Mouse (Mus musculus) gastrocnemius, postnatal 25 days (tissue): ENCODE measurements around the gene Flii. TPM values are rescaled to one million over a fixed set of nuclear protein-coding genes. Genes with fewer than 3 reads are reported as not detected.

Experiments used
- microRNA-seq, 2 experiments: library from miRNA; unstranded; fragments of <30 nt; microRNA quantifications; one replicate each; pipeline ENCODE4 v1.2.0; 2021; ENCODE audit warnings: borderline replicate concordance in 2 of 2
- total RNA-seq, 2 experiments: library from RNA; stranded (reverse); gene quantifications; 1 replicate in 1 of 2; 2 replicates in 1 of 2; pipeline ENCODE4 v1.2.3; 2021

Flii gene
- total RNA-seq, 2 experiments from 2014 or later: 85.4 to 97.7 TPM

Small RNAs within 50 kb of the gene (microRNA-seq; reads per million reads assigned to microRNA genes)
- 1.3 to 1.5 reads per million in 2 experiments for gene Mir5100

Other genes with a start within 250 kb of the Flii start
- 10 to 100 TPM; 89.1 to 99.7 TPM for gene Alkbh5, start 190.9 kb downstream of the Flii start, total RNA-seq
- gene Llgl1, start 27.5 kb downstream of the Flii start, total RNA-seq: 1 to 10 TPM; 8.3 to 9.1 TPM
- 10 to 100 TPM; 73.9 to 91.2 TPM for gene Mief2, start 1.1 kb upstream of the Flii start, total RNA-seq
- 1 to 10 TPM; 3.2 to 3.3 TPM for gene Top3a, start 50.1 kb upstream of the Flii start, total RNA-seq
- 10 to 100 TPM; 13.4 to 15.3 TPM for gene Smcr8, start 50.3 kb upstream of the Flii start, total RNA-seq
- 10 to 100 TPM in 1 of 2 experiments, 1 to 10 TPM in 1; 9.1 to 12.2 TPM for gene Shmt1, start 84.5 kb upstream of the Flii start, total RNA-seq
- 10 to 100 TPM; 19.1 to 22.0 TPM for gene Dhrs7b, start 103.4 kb upstream of the Flii start, total RNA-seq
- gene Tmem11, start 152.0 kb upstream of the Flii start, total RNA-seq: 10 to 100 TPM; 34.0 TPM
- gene Natd1, start 187.5 kb upstream of the Flii start, total RNA-seq: 10 to 100 TPM in 1 of 2 experiments, 1 to 10 TPM in 1; 9.5 to 10.3 TPM
- 100 to 1,000 TPM; 154 to 218 TPM for gene Map2k3, start 204.8 kb upstream of the Flii start, total RNA-seq